Mouse (Mus musculus) heart, adult 9 months (tissue): ENCODE data around the gene 1110051M20Rik.
"Not testable (repeated sequence)": the region's sequence is repeated elsewhere in the genome, so short reads cannot be mapped to it uniquely, and the experiment has no call there.

ENCODE experiments used
- DNase-seq, 2 experiments: peaks; one replicate each; pipeline ENCODE4 v3.0.0; 2022; ENCODE audit warnings: low spot score in 2 of 2

1110051M20Rik gene

DNA sequence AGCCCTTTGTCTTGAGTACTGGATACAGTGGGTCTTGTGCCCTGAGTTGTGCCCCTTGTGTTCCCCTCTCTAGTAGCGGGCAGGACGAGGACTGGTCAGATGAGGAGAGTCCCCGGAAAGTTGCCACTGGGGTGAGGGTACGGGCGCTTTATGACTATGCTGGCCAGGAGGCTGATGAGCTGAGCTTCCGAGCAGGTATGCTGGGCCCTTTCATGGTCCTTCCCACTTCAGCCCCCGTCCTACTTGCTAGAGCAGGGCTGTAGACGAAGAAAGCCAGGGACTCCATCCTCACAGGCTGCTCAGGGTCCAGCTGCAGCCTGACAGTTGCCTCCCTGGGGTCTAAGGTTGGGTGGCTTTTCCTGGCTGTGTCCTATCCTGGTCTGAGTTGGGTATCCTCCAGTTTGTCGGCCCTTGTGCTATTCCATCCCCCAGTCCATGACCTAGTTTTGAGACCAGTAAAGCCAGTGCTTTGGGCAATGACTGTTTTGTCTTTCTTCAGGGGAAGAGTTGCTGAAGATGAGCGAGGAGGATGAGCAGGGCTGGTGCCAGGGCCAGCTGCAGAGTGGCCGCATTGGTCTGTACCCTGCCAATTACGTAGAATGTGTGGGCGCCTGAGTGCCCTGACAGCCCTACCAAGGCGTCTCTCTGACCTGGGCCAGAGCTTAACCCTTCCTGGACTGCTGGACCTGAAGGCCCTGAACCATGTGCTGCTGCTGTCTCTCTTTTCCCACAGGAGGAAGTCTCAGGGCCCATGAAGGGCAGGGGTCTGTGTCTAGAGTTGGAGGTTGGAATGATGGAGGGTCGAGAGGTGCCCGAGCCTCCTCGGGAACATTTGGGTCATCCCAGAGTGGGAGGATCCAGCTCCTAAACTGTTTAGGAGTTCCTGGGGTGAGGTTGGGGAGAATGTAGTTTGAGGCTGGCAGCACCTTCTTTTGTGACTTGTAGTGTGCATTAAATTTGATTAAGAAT lies 180.5 kb downstream of the 1110051M20Rik start:
- no peak for DNase-seq

DNA sequence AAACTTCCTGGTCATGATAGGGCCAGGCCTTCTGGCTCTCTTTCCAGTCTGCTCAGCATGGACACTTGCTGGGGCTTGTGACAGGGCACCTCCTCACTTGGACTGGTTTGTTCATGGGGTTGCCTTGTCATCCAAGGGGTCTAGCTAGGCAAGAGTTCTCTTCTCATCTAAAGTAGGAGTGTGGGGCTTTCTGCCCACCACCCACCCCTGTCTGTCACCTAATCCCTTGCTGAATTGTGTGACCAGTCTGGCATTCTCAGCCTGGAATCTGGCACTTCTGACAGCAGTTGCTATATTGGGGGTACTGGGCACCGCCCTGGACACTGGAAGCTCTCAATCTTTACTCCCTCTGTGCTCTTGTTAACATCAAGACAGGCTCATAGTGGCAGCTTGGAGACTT lies 185.0 kb downstream of the 1110051M20Rik start:
- peak in 1 of 2 experiments; percentile 50 for DNase-seq

DNA sequence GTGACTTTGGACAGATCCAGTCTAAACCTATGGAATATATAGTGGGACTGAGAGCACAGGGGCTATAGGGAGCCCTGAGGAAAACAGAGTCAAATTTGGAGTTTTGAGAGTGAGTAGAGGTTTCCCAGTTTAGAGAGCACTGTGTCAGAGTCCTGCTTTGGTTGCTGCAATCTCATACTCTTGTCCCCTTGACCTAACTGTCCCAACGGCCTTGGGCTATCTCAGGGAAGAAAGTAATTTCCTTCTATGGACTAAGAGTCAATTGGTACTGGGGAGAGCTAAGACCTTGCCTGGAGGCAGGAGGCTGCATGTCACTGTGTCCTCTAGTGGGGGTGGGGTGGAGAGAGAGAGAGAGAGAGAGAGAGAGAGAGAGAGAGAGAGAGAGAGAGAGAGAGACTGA lies 185.7 kb downstream of the 1110051M20Rik start:
- DNase-seq, result no peak

DNA sequence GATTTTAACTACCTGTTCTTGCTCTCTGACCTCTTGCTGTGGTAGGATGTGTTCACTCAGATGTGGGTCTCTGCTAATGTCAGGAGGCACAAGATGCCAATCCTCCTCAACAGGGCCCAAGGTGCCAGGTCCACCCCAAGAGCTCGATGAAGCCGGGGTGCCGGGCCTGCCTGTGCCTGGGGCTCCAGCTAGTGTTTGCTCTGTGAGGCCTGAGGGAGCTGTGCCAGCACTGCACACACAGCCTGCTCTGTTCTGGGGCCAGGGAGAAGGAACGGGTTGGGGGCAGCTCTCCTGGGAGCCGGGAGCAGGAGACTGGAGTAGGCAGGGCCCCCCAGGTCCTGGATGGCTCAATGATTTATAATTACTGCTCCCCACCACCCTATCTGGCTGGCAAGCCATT lies 186.4 kb downstream of the 1110051M20Rik start:
- no peak for DNase-seq

DNA sequence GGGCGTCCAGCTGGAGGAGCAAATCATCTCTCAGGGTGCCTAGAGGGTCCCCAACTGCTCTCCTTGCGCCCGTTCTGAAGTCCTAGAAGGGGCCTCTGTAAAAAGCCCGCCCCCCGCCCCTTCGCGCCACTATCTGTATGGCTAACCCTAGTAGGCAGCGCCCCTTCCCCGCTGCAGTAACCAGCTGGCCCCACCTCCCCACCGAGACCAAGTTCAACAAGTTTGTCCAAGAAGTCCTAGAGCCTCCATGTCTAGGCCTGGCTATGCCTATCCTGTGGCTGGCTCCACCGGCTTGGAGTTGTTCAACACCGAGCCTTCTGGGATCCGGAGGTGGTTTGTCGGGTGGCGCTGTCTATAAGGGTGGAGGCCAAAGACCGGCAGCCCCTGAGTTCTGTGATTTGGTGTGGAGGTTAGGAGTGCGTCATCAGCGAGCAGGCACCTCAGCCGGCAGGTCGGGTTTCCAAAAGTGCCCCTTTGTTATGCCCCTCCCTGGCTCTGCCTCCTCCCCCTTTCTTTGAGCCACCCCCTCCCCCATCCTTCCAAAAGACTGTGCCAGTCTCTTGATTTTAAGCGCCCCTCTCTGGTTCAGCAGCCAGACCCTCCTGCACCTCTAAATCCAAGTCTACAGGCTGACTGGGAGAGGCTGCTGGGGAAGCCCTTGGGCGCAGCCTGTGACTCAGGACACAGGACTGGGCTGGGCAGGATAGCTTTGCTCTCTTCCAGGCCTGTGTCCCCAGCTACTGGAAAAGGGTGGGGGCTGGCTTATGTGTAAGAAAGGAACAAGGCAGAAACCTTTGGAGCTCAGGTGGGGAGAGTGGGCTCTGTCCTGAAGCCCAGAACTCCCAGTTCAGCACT lies 187.2 kb downstream of the 1110051M20Rik start:
- no peak for DNase-seq

DNA sequence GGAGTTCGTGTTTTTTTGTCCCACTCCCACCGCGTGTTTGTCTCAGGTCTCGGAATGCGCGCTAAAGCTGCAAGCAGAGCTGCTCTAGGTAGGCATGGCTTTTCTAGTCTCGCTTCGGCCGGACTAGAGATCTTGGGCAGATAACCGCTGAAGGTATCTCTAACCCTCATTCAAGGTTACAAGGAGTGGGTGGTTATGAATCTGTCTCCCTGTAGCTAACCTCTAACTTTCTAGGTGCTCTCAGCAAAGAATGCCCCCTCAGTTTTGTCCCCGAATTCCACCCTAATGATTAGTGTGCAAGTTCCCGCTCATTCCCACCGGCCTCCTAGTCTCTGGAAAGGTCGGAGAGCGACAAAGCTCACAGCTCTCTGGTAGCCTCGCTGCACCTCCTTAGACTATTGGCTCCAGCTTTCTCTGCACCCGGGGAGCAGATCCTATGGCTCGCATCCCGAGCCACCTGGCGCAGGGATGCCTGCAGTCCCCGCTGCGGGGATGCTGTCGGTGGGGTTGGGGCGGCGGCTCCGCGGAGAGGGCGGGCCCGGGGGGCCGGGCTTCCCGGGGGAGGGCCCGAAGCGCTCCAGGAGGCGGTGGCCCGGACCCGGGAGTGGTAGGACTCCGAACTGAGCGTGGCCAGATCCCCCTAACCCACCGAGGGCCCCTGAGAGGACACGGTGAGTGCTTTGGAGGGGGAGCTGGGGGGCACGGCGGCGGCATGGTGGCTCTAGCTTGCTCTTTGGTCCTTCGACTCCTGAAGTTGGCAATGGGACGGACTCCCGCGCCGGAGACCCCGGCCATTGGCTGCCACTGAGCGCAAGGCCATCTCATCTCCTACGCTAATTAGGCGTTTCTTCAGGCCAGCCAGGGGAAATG lies 188.0 kb downstream of the 1110051M20Rik start:
- peak; percentile 59 to 67 for DNase-seq

DNA sequence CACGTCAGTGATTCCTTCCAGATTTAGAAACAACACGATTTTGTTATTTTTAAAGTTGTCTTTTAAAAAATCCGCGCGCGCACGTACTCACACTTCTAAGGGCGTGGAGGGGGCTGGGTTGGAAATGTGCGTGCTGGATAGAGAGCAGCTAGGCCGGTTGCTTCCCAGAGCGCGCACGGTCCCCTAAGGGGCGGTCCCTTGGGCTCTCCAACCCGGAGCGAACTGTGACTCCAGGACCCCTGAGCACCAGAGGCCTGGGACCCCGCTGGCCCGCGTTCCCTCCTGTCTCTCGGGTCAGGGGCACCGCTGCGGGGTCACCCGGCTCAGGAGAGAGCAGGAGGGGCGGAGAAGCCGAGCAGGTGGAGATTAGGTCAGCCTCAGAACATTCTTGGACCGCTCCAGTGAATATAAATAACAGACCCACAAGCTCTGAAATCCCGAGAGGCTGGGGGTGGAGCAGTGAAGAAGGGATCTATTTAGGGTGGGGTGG lies 188.8 kb downstream of the 1110051M20Rik start, which contains the start of gene Pacsin3:
Gene Pacsin3 (plus strand): TSS at position 294 of the 490 bp plus-strand sequence.
- DNase-seq, result peak; percentile 57 to 58

DNA sequence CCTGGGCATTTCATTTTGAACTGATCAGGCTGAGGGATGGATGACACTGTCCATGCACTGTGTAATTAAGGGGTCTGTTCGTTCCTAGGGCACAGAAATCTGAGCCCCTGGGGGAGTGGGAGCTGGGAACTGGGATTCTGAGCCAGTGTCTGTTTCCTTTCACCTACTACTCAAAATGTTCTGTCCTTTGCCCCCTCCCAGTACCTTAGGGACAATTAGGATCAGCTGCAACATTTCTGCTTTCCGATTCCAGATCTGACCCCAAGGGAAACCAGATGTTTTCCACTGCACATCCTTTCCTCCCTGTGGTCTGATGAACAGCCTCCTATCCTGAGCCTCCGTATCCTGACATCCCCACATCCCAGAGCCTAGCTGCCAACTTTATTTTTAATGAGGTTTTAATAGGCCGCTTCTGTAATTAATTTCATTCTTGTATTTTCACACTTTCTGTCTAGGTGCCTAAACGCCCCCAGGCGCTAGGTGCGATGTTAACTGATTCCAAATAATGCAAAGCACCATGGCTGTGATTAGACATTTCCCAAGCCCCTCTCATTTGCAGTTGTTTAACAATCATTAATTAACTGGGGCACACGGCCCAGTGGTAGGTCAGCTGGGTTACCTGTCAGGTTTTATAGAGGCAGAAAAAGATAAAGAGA lies 189.7 kb downstream of the 1110051M20Rik start:
- DNase-seq, result no peak

DNA sequence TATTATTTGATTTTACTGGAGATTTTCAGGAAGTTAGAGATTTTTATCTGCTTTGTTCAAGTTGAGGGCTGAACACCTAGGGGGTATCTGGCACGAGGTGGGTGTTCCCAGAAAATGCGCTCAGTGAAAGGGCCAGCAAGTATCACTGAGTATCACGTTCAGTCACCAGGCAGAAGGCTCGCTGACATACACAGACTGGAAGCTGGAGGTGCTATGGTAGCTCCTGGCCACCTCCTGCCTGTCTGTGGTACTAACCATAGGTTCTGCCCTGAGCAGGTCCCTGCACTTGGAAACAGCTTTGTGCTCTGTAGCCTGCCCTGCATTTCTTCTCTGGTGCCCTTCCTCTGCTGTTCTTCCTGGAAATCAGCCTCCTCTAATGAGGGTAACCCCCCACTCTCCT lies 192.0 kb downstream of the 1110051M20Rik start:
- no peak for DNase-seq

DNA sequence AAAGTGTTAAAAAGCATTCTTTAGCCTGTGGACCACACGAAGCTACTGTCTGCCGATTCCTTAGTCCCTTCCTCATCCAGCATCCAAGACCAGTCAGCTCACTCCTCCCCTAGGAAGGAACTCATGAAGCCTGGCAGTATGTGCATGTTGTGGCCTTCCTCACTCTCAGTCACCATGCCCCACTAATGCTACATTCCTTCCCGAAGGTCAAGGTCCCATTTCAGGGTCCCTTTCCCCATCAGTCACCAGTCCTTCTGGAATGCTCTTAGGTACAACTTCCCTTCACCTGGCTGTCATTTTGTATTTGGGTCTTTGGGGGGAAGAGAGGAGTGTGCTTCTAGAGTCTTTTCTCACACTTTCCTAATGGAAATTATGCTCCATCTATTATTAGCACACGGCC lies 192.5 kb downstream of the 1110051M20Rik start:
- DNase-seq, result no peak

DNA sequence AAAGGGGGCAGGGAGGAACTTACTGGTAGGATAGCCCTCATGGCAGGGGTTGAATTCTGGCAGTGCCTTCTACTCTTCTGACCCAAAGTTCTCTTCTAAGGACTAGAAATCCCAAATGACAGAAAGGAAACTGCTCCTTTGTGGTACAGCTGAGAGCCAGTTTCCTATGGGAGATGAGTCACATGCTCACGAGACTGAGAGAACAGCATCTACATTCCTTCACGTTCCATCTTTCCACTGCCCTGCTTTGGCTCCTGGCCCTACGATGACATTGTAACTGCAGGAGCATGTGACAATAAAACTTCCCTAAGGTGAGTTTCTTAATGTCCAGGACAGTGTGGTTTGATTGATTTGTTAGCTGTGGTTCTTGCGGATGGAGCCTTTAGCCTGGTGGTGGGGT lies 196.1 kb downstream of the 1110051M20Rik start:
- DNase-seq, result no peak

DNA sequence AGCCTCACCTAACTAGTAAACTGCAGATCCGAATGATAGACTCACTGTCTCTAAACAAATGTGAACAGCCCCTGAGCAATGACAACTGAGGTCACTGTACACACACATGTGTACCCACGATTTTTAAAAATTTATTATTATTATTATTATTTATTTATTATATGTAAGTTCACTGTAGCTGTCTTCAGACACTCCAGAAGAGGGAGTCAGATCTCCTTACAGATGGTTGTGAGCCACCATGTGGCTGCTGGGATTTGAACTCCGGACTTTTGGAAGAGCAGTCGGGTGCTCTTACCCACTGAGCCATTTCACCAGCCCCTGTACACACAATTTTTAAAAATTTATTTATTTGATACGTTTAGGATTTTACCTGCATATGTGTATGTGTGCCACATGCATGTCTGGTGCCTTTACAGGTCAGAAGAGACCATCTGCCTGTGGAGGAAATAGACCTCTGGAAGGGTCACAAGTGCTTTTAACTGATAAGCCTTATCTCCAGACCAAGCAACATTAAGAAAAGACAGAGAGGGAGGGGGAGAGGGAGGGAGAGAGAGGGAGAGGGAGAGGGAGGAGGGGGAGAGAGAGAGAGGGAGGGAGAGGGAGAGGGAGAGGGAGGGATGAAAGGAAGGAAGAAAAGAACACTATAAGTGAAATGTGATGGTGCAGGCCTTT lies 199.8 kb downstream of the 1110051M20Rik start:
- DNase-seq, result no peak

DNA sequence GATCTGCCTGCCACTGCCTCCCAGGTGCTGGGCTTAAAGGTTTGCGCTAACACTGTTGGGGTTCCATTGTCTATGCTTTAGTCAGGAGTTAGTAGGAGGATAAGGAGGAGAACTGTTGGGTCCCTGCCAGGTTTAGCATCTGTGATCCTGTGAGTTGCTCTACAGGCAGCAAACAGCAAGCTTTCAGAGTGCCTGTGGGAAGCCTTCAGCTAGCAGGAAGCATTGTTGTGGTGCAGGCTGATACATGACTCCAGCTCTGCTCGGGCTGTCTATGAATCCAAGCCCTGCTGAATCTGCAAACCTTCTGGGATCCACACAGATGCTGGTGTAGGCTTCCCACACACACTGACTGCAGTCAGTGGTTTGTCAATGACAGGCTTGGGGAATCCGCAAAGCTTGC lies 201.1 kb downstream of the 1110051M20Rik start:
- no peak for DNase-seq

DNA sequence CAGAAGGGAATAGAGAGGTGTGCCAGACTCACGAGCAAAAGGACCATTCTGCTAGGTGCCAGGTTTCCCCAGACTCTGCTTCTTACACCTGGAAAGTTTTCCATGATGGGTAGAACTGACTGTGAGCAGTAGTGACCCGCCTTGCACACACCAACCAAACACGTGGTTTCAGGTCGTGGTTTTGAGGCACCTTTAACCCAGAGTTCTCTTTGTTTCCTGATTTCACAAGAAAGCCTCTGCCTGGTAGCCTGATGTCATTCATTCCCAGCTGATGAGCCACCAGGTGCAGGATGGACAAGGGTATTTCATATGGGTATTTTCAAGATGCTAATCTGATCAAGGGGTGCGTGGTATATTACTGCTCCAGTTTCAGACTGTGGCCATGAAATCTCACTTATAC lies 202.0 kb downstream of the 1110051M20Rik start:
- no peak for DNase-seq

DNA sequence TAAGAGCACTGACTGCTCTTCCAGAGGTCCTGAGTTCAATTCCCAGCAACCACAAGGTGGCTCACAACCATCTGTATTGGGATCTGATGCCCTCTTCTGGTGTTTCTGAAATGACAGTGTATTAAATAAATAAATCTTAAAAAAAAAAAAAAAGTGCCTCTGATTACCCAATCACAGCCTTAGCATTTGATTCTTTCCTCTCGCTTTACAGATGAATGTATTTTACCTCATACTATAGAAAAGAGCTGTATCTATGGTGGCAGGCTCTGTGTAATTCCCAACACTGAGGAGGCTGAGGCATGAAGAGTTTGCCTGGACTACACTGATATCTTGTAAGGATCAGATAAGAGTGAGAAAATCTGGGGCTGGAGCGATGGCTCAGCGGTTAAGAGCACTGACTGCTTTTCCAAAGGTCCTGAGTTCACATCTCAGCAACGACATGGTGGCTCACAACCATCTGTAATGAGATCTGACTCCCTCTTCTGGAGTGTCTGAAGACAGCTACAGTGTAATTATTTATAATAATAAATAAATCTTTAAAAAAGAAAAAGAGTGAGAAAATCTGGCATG lies 206.9 kb downstream of the 1110051M20Rik start:
- DNase-seq, result not testable (repeated sequence)

DNA sequence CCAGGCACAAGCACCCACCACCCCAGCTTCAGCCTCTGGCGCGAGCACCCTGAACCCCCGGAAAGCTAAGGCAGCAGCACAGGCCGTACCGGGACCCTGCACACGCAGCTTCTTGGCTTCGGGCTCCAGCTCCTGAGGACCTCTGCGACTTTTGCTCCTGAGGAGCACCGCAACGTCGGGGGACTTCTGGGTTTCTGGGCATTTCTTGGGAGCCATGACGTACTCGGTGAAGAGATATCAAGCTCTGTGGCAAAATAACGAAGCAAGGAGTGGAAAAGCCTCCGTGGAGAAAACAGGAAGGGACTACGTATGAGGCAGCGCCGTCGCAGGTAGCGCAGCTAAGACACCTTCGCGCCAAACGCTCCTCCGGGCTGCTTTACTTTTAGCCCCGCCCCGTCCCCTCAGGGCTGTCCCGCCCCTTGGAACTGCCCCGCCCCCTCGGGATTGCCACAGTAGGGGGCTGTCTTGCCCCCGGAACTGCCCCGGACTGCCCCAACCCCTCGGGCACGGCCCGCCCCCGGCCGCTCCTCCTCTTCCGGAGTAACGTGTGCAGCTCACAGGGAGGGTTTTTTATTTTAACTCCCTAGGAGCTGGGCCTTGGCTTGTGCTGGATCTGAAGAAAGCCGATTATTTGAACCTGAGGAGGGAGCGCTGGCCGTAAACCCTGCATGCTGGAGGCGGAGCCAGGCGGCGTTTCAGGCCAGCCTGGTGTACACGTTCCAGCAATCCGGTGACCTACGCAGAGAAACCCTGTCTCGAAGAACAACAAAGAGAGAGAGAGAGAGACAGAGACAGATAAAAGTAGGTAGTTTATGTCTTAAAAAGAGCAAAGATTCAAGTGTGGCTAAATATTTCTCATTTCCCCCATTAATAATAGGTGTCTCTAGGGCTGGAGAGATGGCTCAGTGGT lies 207.6 kb downstream of the 1110051M20Rik start, which contains the start of gene Ddb2:
Gene Ddb2 (minus strand): TSS at position 382 of the 910 bp plus-strand sequence.
- peak; percentile 90 for DNase-seq

DNA sequence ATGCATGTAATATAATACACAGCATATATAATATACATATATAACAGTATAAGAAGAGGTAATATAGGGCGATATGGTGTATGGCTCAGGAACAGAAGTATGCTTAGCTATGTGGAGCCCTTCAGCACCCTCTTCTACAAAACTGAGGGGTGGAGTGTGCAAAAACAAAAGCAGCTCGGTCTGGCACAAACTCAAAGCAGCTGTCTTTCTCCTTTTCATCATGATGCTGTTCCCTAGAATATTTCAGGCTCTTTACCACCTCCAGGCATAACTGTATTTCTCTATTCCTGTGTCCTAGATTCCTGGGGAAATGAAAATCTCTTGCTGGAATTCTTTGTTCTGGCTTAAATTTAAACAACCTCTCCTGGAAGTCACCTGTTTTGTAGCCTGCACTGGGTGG lies 214.8 kb downstream of the 1110051M20Rik start:
- no peak for DNase-seq
